Mouse (Mus musculus): ENCODE results near the gene Osm. TPM values are rescaled to one million over a fixed set of nuclear protein-coding genes. Genes with fewer than 3 reads are reported as not detected.

Gene Osm
- total RNA-seq, 2 experiments from 2014 or later: not detected

DNA sequence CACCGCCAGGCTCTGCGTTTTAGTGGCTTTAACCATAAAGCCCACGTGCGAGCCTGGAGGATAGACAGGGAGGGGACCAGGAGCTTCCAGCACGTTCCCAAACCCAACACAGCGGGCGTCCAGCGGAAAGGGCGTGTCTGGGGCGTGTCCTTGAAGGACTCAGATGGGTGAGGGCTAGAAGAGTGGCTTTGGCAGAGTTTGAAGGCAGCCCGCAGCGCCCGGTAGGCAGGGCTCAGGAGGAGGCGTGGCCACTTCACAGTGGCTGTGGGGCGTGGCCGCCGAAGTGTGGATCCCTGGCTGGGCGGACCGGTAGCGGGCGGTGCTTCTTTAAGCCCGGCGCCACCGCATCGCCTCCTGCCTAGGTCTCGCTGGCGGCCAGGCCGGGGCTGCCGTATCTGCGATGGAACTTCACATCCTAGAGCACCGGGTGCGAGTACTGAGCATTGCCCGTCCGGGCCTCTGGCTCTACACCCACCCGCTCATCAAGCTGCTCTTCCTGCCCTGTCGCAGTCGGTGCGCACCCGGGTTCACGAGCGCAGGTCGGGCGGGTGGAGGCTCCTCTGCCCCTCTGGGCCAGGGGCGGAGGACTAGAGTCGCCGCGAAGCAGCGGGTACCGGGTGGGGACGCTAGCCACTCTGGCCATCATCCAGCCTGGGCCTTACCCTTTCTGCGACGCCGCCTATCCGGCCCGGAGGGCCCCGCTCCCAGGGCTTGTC, 18.1 kb upstream of the Osm start, which contains the start of gene Castor1:
Gene Castor1, plus strand, starts transcription at position 312 of the 716 bp plus-strand sequence.
- Histone ChIP-seq H3K27ac (peak within 1 kb of the TSS; percentile 85), H3K4me3 (peak within 1 kb of the TSS; percentile 89)
- peak; percentile 94 for DNase-seq
- intact Hi-C loops (cut with DNase I): loop anchor here (10.0 kb wide), 1 partner anchor 53 kb away; the partner anchor contains the start of genes Ccdc157 and Sf3a1
- TF ChIP-seq CTCF (IDR thresholded peaks at IDR 0.05): no peak

DNA sequence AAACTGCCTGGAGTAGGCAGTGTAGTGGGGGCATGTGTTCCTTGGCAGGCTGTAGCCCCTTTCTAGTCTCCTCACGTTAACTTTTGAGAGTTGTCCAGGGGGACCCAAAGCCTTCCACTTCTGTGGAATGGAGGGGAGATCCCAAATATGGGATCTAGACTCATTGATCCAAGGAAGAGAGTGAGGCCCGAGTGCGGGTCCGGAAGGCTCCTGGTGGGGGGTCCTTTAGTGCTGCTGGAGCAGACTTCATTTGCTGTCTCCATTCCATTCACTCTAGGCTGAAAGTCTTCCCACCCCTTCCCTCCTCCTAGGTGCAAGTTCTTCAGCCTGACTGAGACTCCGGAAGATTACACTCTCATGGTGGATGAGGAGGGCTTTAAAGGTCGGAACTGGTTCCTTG, 17.6 kb upstream of the Osm start:
- no peak for TF ChIP-seq CTCF (IDR thresholded peaks at IDR 0.05)
- intact Hi-C loops (cut with DNase I): loop anchor here (1.0 to 10.0 kb wide), 2 partner anchors 54 to 83 kb away; partner anchors contain the start of genes Ccdc157, Rnf215 and Sf3a1
- no peak for DNase-seq
- Histone ChIP-seq H3K4me3 (peak overlapping the region; percentile 89), H3K27ac (peak overlapping the region; percentile 85)

GRCm38 (mm10) chr11:4219317-4219751, 16.9 kb upstream of the Osm start:
- peak; percentile 80 for DNase-seq
- intact Hi-C loops (cut with DNase I): loop anchor here (1.0 to 10.0 kb wide), 2 partner anchors 55 to 84 kb away; partner anchors contain the start of genes Ccdc157, Rnf215 and Sf3a1
- peak overlapping the region; percentile 89 for H3K4me3 ChIP-seq
- TF ChIP-seq CTCF (IDR thresholded peaks at IDR 0.05): peak; percentile 87
- H3K27ac ChIP-seq: peak overlapping the region; percentile 85

DNA sequence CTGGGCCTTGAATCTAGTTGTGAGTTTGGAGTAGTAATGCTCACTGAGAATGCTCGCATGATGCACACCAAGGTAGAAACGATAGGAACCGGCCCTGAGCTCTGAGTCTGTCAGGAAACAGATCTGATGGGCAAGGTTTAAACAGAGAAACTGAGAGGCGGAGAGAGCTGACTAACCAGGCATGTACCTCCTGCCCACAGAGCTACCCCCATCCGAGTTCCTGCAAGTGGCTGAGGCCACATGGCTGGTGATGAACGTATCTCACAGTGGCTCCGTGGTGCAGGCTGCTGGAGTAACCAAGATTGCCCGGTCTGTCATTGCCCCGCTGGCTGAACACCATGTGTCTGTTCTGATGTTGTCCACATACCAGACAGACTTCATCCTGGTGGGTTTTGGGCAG, 16.3 kb upstream of the Osm start:
- H3K4me3 ChIP-seq: no peak overlapping the region
- no peak for TF ChIP-seq CTCF (IDR thresholded peaks at IDR 0.05)
- intact Hi-C loops (cut with DNase I): loop anchor here (1.0 to 10.0 kb wide), 4 partner anchors 38 to 205 kb away; partner anchors contain the start of genes Ccdc157, Rnf215 and Sf3a1
- no peak for DNase-seq
- H3K27ac ChIP-seq: peak overlapping the region; percentile 85

- H3K4me3 ChIP-seq: no peak overlapping the region
- intact Hi-C loops (cut with DNase I): loop anchor here (1.0 to 2.0 kb wide), 2 partner anchors 38 to 204 kb away; no protein-coding TSS in a partner anchor
- H3K27ac ChIP-seq: peak overlapping the region; percentile 85; the same call in 1 of the 2 replicates
- TF ChIP-seq CTCF (IDR thresholded peaks at IDR 0.05): peak; percentile 94
- peak; percentile 87 for DNase-seq
These were observed 15.5 kb upstream of the Osm start for GRCm38 (mm10) chr11:4220443-4221400.

DNA sequence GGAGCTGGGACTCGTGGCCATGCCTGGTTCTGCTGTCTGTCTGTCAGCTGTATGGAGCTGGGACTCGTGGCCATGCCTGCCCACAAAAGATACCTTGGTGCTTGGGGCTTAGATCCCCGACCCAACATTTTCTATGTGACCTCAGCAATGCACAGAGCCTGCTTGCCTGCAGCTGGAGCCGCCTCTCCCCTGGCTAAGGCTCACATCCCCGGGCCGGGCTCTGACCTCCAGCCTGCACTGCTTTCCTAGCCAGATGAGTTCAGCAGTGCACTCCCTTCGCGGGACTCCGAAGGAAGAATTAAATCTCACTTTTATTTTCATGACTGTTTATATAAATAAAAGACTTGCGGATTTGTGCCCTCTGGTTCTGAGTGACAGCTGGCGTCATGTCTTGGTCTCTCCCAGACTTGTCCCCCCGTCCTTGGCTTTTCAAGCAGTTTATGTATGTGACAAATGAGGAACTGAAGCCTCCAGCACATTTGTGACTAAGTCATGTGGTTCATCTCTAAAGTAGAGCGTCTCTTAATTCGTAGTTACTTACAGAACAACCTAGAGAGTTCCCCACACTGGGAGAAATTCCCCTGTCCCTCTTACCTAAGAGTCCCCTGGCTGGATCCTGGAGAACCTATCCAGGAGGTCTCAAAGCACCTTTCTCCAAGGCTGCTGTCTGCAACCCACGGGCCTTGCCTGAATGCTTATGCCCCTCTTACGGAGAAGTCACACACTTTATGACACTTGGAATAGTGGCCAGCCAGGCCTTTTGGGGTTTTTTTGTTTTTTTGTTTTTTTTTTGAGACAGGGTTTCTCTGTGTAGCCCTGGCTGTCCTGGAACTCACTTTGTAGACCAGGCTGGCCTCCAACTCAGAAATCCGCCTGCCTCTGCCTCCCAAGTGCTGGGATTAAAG, 13.9 kb upstream of the Osm start:
- no peak for DNase-seq
- Histone ChIP-seq H3K27ac (no peak overlapping the region), H3K4me3 (no peak overlapping the region)
- TF ChIP-seq CTCF (IDR thresholded peaks at IDR 0.05): no peak
- intact Hi-C loops (cut with DNase I): no loop called here

- no peak for TF ChIP-seq CTCF (IDR thresholded peaks at IDR 0.05)
- intact Hi-C loops (cut with DNase I): no loop called here
- H3K27ac ChIP-seq: no peak overlapping the region
- no peak overlapping the region for H3K4me3 ChIP-seq
- no peak for DNase-seq
These were observed 12.6 kb upstream of the Osm start for GRCm38 (mm10) chr11:4223393-4224188.

DNA sequence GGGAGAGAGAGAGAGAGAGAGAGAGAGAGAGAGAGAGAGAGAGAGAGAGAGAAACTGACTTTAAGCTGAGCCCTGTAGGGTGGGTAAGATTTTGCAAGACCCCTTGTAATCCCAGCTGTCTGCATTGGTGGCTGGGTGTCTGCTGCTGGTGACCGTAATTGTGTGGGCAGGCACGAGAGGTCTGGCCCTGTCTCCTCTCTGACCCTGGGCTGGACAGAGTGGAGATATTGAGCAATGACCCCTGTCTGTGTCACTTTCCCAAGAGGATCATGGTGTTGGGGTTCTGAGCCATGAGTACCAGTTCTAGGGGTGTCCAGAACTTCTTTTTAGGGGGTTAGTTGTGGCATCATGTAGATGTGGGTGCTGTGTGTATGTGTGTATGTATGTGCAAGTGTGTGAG, 12.0 kb upstream of the Osm start:
- H3K27ac ChIP-seq: no peak overlapping the region
- H3K4me3 ChIP-seq: no peak overlapping the region
- no peak for TF ChIP-seq CTCF (IDR thresholded peaks at IDR 0.05)
- intact Hi-C loops (cut with DNase I): no loop called here
- DNase-seq: no peak

DNA sequence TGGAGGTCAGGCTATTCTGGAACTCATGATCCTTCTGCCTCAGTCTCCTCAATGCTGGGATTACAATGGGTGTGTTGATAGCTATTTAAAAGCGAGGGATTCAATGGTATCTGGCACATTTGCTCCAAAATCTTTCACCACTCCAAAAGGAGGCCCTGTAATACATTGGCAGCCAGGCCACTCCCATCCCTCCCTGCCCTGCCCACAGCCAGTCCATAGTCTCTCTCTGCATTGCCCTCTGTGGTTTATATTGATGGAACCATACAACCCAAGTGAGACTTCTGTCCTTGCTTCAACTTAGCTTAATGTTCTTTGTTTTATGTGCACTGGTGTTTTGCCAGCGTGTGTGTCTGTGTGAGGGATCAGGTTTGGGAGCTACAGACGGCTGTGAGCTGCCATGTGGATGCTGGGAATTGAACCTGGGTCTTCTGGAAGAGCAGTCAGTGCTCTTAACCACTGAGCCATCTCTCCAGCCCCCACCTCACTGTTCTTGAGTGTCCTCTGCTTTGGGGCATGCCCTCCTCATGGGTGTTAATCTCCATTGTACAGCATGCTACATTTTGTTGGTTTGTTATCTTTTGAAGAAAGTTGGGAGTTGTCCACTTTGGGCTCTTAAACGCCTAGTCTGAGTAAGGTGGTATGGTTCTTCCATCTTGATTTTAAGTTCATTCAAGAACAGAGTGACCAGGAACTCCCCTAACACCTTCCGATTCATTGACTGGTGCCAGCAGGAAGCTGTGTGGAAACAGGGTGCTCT, 9.5 kb upstream of the Osm start:
- no peak for DNase-seq
- no peak overlapping the region for H3K27ac ChIP-seq
- no peak overlapping the region for H3K4me3 ChIP-seq
- intact Hi-C loops (cut with DNase I): no loop called here
- TF ChIP-seq CTCF (IDR thresholded peaks at IDR 0.05): no peak

DNA sequence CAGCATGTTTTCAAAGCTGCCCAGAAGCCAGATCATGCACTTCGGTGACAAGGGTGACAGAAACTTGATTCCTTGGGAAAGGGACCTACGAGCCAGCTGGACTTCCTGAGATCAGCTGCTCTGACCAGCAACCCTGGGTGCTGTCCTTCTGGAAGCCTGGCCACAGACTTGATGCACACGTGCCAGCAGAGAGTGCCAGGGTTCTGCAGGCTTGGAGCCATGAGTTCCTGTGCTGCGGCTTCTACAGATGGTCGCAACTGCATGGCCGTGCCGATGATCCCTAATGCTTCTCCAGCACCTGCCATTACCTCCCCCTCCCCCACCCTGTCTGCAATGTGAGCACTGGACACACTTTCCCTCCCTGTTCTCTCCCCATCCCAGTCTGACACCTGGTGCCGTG, 7.8 kb upstream of the Osm start:
- Histone ChIP-seq H3K27ac (no peak overlapping the region), H3K4me3 (no peak overlapping the region)
- intact Hi-C loops (cut with DNase I): no loop called here
- DNase-seq: peak; percentile 87
- TF ChIP-seq CTCF (IDR thresholded peaks at IDR 0.05): no peak
